8 mouse cellular contexts compared by ENCODE assay signal in genomic region chr2:92486403-92486802, GRCm38 (mm10). TPM values are rescaled to one million over a fixed set of nuclear protein-coding genes. Genes with fewer than 3 reads are reported as not detected.
DNase-seq lines count a peak whose midpoint lies in the region; ATAC-seq lines count a peak whose summit lies in the region.

No protein-coding gene starts in this region.

- H3K36me3 ChIP-seq in hindbrain, embryonic 14.5 days (replicated peaks; ENCODE audit: control insufficient read depth, insufficient read depth): no peaks in the 10 kb centered on the region

- H3K9me3 ChIP-seq in hindbrain, embryonic 14.5 days (ENCODE audit: control insufficient read depth, low read length): no peaks in the 10 kb centered on the region

- peak; percentile 63; the same call in 1 of the 2 replicates for ATAC-seq in hindbrain, embryonic 14.5 days (ENCODE audit: low FRiP score)

- H3K4me2 ChIP-seq in hindbrain, embryonic 14.5 days (replicated peaks): peak overlapping the region; percentile 23; the same call in 1 of the 2 replicates

- H3K9ac ChIP-seq in hindbrain, embryonic 14.5 days: no peak overlapping the region

- H3K4me3 ChIP-seq in hindbrain, embryonic 14.5 days (replicated peaks; ENCODE audit: low read length): no peak overlapping the region

- H3K4me1 ChIP-seq in hindbrain, embryonic 14.5 days (replicated peaks; ENCODE audit: control insufficient read depth, insufficient read depth, low read length): peaks cover 9% of the 10 kb centered on the region

- 2% methylated on average over 11 of the region's 11 CpGs for WGBS in hindbrain, embryonic 14.5 days

- DNase-seq in NIH3T3 (ENCODE audit: low read depth): peak; percentile 82
- peak; percentile 93 to 96 for DNase-seq in cerebellum, postnatal 10 days
- peak; percentile 54 to 80 for DNase-seq in frontal cortex, postnatal 14 days (ENCODE audit: low spot score in 2 of 2)
- DNase-seq in hindbrain, embryonic 14.5 days (ENCODE audit: low spot score): peak; percentile 87
- DNase-seq in layer of hippocampus, postnatal 25 days (ENCODE audit: extremely low spot score in 1 of 2, low spot score in 1 of 2): peak; percentile 84 to 96
- peak; percentile 92 for DNase-seq in lung, postnatal 14 days
- DNase-seq in retina, postnatal 1 day: peak; percentile 86
- peak; percentile 94 for DNase-seq in thymus, postnatal 4 days

- peaks cover 27% of the 10 kb centered on the region for H3K27me3 ChIP-seq in hindbrain, embryonic 14.5 days (ENCODE audit: control insufficient read depth, insufficient read depth, low read length)

- no peak overlapping the region for H3K27ac ChIP-seq in hindbrain, embryonic 14.5 days

RNA-seq across cellular contexts. Expression of gene Slc35c1, which starts 26.1 kb away (rescaled TPM):
- polyA plus RNA-seq in hindbrain, embryonic 14.5 days (2014; fragmentation: Nextera tagmentation; extraction: Ambion mirVana): 15.4 and 17.1 TPM in 2 replicates
- 10 to 100 TPM; 15.1 to 18.1 TPM for total RNA-seq in layer of hippocampus, postnatal 25 days (2021)

RNA-seq across cellular contexts. Expression of gene Cry2, which starts 52.6 kb away (rescaled TPM):
- 34.6 and 35.5 TPM in 2 replicates for polyA plus RNA-seq in hindbrain, embryonic 14.5 days (2014; fragmentation: Nextera tagmentation; extraction: Ambion mirVana)
- total RNA-seq in layer of hippocampus, postnatal 25 days (2021): 100 to 1,000 TPM in 1 of 2 experiments, 10 to 100 TPM in 1; 85.6 to 106 TPM
